Mouse (Mus musculus) ES-Bruce4 (cell line): Measurements from ENCODE around the gene Ppp1r15a. TPM values are rescaled to one million over a fixed set of nuclear protein-coding genes. Genes with fewer than 3 reads are reported as not detected.
A peak's percentile ranks its signal among the peaks of the same experiment; 100 is the strongest.

Source experiments
- H3K27ac ChIP-seq: 2 replicates; pipeline ENCODE4 v1.5.1; 2012; ENCODE audit warnings: low read length, inconsistent platforms; ENCODE audit not compliant: insufficient read depth
- H3K27me3 ChIP-seq: 2 replicates; pipeline ENCODE4 v1.6.1; 2012; ENCODE audit warnings: mild to moderate bottlenecking, low read length, inconsistent platforms; ENCODE audit not compliant: control insufficient read depth, poor library complexity, insufficient read depth, severe bottlenecking
- H3K36me3 ChIP-seq: 2 replicates; pipeline ENCODE4 v1.6.1; 2012; ENCODE audit warnings: inconsistent platforms, mild to moderate bottlenecking, low read length, moderate library complexity; ENCODE audit not compliant: control insufficient read depth, poor library complexity, insufficient read depth, severe bottlenecking
- H3K4me1 ChIP-seq: one replicate; pipeline ENCODE4 v1.8.1; 2011; ENCODE audit warnings: low read length; ENCODE audit not compliant: control insufficient read depth, insufficient read depth
- H3K4me3 ChIP-seq: 2 replicates; pipeline ENCODE4 v1.5.1; 2011; ENCODE audit warnings: low read depth, mild to moderate bottlenecking, low read length
- H3K9ac ChIP-seq: 2 replicates; pipeline ENCODE4 v1.6.1; 2012; ENCODE audit warnings: low read depth, mild to moderate bottlenecking, inconsistent platforms; ENCODE audit not compliant: poor library complexity, severe bottlenecking
- H3K9me3 ChIP-seq: replicated peaks from 2 replicates; pipeline ENCODE4 v1.6.1; 2012; ENCODE audit warnings: mild to moderate bottlenecking, low read length, inconsistent platforms; ENCODE audit not compliant: control insufficient read depth, poor library complexity, insufficient read depth, severe bottlenecking
- CTCF ChIP-seq: IDR thresholded peaks from one replicate; pipeline ENCODE4 v1.8.1; 2011; ENCODE audit warnings: low read depth, low read length
- EP300 ChIP-seq: IDR thresholded peaks from 2 replicates; pipeline ENCODE4 v1.6.1; 2011; ENCODE audit warnings: low read depth, low read length; ENCODE audit not compliant: insufficient read depth
- POLR2A ChIP-seq: IDR thresholded peaks from one replicate; pipeline ENCODE4 v1.8.1; 2011; ENCODE audit warnings: low read length; ENCODE audit not compliant: insufficient read depth
- polyA plus RNA-seq: library from polyadenylated mRNA; stranded (reverse); fragments of >200 nt; gene quantifications from 2 replicates; pipeline ENCODE4 v1.2.4, GENCODE M21; 2011; ENCODE audit warnings: low read depth; ENCODE audit not compliant: missing spikeins, insufficient read depth, insufficient read length

Gene Ppp1r15a
- polyA plus RNA-seq, 1 experiment = 15.5 TPM

GRCm38 (mm10) chr7:45515436-45515835 is 10.6 kb downstream of the Ppp1r15a start:
- H3K9ac ChIP-seq = no peak overlapping the region

GRCm38 (mm10) chr7:45514411-45514810 is 11.7 kb downstream of the Ppp1r15a start:
- H3K4me1 ChIP-seq = peaks cover 7% of the 10 kb centered on the region
- no peak overlapping the region for H3K4me3 ChIP-seq
- no peaks in the 10 kb centered on the region for H3K9me3 ChIP-seq
- H3K9ac ChIP-seq = no peak overlapping the region
- H3K36me3 ChIP-seq = no peaks in the 10 kb centered on the region
- 0 out of 2 replicates have a peak overlapping the region, but pooled peaks have one; percentile 7 for H3K27ac ChIP-seq
- H3K27me3 ChIP-seq = no peaks in the 10 kb centered on the region
- no peak for TF ChIP-seq EP300
- no peak for TF ChIP-seq POLR2A
- no peak for TF ChIP-seq CTCF

More at GRCm38 (mm10) chr7:45515436-45515835, 10.6 kb downstream of the Ppp1r15a start:
- no peaks in the 10 kb centered on the region for H3K27me3 ChIP-seq
- no peak overlapping the region for H3K27ac ChIP-seq
- H3K36me3 ChIP-seq = no peaks in the 10 kb centered on the region
- H3K4me3 ChIP-seq = peak overlapping the region; percentile 15; the same call in 1 of the 2 replicates
- peaks cover 9% of the 10 kb centered on the region for H3K4me1 ChIP-seq
- H3K9me3 ChIP-seq = no peaks in the 10 kb centered on the region
- TF ChIP-seq POLR2A = no peak
- no peak for TF ChIP-seq EP300
- TF ChIP-seq CTCF = no peak

- H3K4me1 ChIP-seq = no peaks in the 10 kb centered on the region
These were observed 15.9 kb downstream of the Ppp1r15a start, which contains the start of gene Nucb1 for GRCm38 (mm10) chr7:45509912-45510787. TSS of gene Nucb1 (minus strand) at chr7:45510406.

GRCm38 (mm10) chr7:45509181-45509882 is 16.7 kb downstream of the Ppp1r15a start:
- no peaks in the 10 kb centered on the region for H3K4me1 ChIP-seq
- no peak overlapping the region for H3K27ac ChIP-seq
- TF ChIP-seq POLR2A (no peak), CTCF (no peak), EP300 (no peak)

More at GRCm38 (mm10) chr7:45509912-45510787, 15.9 kb downstream of the Ppp1r15a start, which contains the start of gene Nucb1:
- 0 out of 2 replicates have a peak, but pooled peaks cover 2% of the 10 kb centered on the region for H3K36me3 ChIP-seq
- no peaks in the 10 kb centered on the region for H3K9me3 ChIP-seq
- TF ChIP-seq EP300 (no peak), CTCF (no peak), POLR2A (peak; percentile 68)
- H3K9ac ChIP-seq = peak within 1 kb of the TSS; percentile 38
- H3K27me3 ChIP-seq = no peaks in the 10 kb centered on the region
- peak within 1 kb of the TSS; percentile 96 for H3K4me3 ChIP-seq
- H3K27ac ChIP-seq = peak within 1 kb of the TSS; percentile 91

GRCm38 (mm10) chr7:45508561-45508960 is 17.5 kb downstream of the Ppp1r15a start:
- Histone ChIP-seq H3K4me1 (no peaks in the 10 kb centered on the region), H3K9ac (no peak overlapping the region), H3K27ac (no peak overlapping the region), H3K9me3 (no peaks in the 10 kb centered on the region), H3K27me3 (no peaks in the 10 kb centered on the region), H3K4me3 (no peak overlapping the region), H3K36me3 (0 out of 2 replicates have a peak, but pooled peaks cover 2% of the 10 kb centered on the region)
- no peak for TF ChIP-seq EP300
- no peak for TF ChIP-seq POLR2A
- no peak for TF ChIP-seq CTCF

More at GRCm38 (mm10) chr7:45509181-45509882, 16.7 kb downstream of the Ppp1r15a start:
- 0 out of 2 replicates have a peak, but pooled peaks cover 2% of the 10 kb centered on the region for H3K36me3 ChIP-seq
- H3K4me3 ChIP-seq = peak overlapping the region; percentile 96
- H3K9me3 ChIP-seq = no peaks in the 10 kb centered on the region
- peak overlapping the region; percentile 38 for H3K9ac ChIP-seq
- H3K27me3 ChIP-seq = no peaks in the 10 kb centered on the region

- Histone ChIP-seq H3K9ac (no peak overlapping the region), H3K4me1 (no peaks in the 10 kb centered on the region), H3K27me3 (no peaks in the 10 kb centered on the region), H3K9me3 (no peaks in the 10 kb centered on the region), H3K4me3 (no peak overlapping the region), H3K27ac (no peak overlapping the region), H3K36me3 (0 out of 2 replicates have a peak, but pooled peaks cover 2% of the 10 kb centered on the region)
- TF ChIP-seq POLR2A (no peak), EP300 (no peak), CTCF (no peak)
These were observed 18.5 kb downstream of the Ppp1r15a start for GRCm38 (mm10) chr7:45507583-45507982.
